Mouse (Mus musculus) leukemia stem cell, adult 10-12 weeks (primary cell): Measurements from ENCODE around the gene Ikzf3. TPM values are rescaled to one million over a fixed set of nuclear protein-coding genes. Genes with fewer than 3 reads are reported as not detected.

Source experiments
- polyA plus RNA-seq: library from polyadenylated mRNA; stranded (reverse); fragments of >175 nt; gene quantifications from 2 replicates; pipeline ENCODE4 v1.2.3, GENCODE M21; 2012; ENCODE audit warnings: low replicate concordance

Ikzf3 gene
- polyA plus RNA-seq = 8.4 and 9.6 TPM in 2 replicates

GRCm38 (mm10) chr11:98545711-98546231 lies at the start of gene Ikzf3:
Gene Ikzf3, minus strand, starts transcription at chr11:98546031.

GRCm38 (mm10) chr11:98586892-98587563 lies 41.2 kb upstream of the Ikzf3 start, which contains the start of gene Ormdl3:
Gene Ormdl3, minus strand, starts transcription at chr11:98587368.

GRCm38 (mm10) chr11:98550975-98551828 lies 5.4 kb upstream of the Ikzf3 start, which contains the start of gene Zpbp2:
Gene Zpbp2, plus strand, starts transcription at chr11:98551097.

GRCm38 (mm10) chr11:98446213-98446561 lies 99.6 kb downstream of the Ikzf3 start, which contains the start of gene Grb7:
Gene Grb7, plus strand, starts transcription at chr11:98446394.

GRCm38 (mm10) chr11:98438331-98439158 lies 107.3 kb downstream of the Ikzf3 start, which contains the start of gene Mien1:
Gene Mien1, minus strand, starts transcription at chr11:98438991.

Other genes with a start within 250 kb of the Ikzf3 start
- not detected in 2 replicates for gene Neurod2, start 216.4 kb downstream of the Ikzf3 start, polyA plus RNA-seq
- 0.17 TPM in 1 of 2 replicates, not detected in the other for gene Ppp1r1b, start 197.6 kb downstream of the Ikzf3 start, polyA plus RNA-seq
- 45.0 TPM in 2 replicates for gene Stard3, start 187.7 kb downstream of the Ikzf3 start, polyA plus RNA-seq
- 0.19 and 0.84 TPM in 2 replicates for gene Tcap, start 162.2 kb downstream of the Ikzf3 start, polyA plus RNA-seq
- not detected in 2 replicates for gene Pnmt, start 159.6 kb downstream of the Ikzf3 start, polyA plus RNA-seq
- gene Pgap3, start 145.5 kb downstream of the Ikzf3 start, polyA plus RNA-seq = 15.5 and 16.9 TPM in 2 replicates
- gene Erbb2, start 133.6 kb downstream of the Ikzf3 start, polyA plus RNA-seq = 0.56 and 1.1 TPM in 2 replicates
- 9.1 and 24.6 TPM in 2 replicates for gene Mien1, start 107.0 kb downstream of the Ikzf3 start, polyA plus RNA-seq
- gene Grb7, start 99.6 kb downstream of the Ikzf3 start, polyA plus RNA-seq = 0.96 and 2.4 TPM in 2 replicates
- 0.98 and 1.0 TPM in 2 replicates for gene Zpbp2, start 5.1 kb upstream of the Ikzf3 start, polyA plus RNA-seq
- gene Ormdl3, start 41.3 kb upstream of the Ikzf3 start, polyA plus RNA-seq = 60.4 and 108 TPM in 2 replicates
- gene Lrrc3c, start 52.3 kb upstream of the Ikzf3 start, polyA plus RNA-seq = not detected in 2 replicates
- not detected in 2 replicates for gene Gm12355, start 79.6 kb upstream of the Ikzf3 start, polyA plus RNA-seq
- gene Gsdma3, start 80.3 kb upstream of the Ikzf3 start, polyA plus RNA-seq = not detected in 2 replicates
- not detected in 2 replicates for gene Gsdma2, start 100.7 kb upstream of the Ikzf3 start, polyA plus RNA-seq
- 0.67 TPM in 1 of 2 replicates, not detected in the other for gene Gsdma, start 118.3 kb upstream of the Ikzf3 start, polyA plus RNA-seq
- 193 and 224 TPM in 2 replicates for gene Psmd3, start 136.5 kb upstream of the Ikzf3 start, polyA plus RNA-seq
- gene Csf3, start 155.2 kb upstream of the Ikzf3 start, polyA plus RNA-seq = 0.41 TPM in 1 of 2 replicates, not detected in the other
- 111 and 145 TPM in 2 replicates for gene Med24, start 183.4 kb upstream of the Ikzf3 start, polyA plus RNA-seq
- 41.6 and 45.3 TPM in 2 replicates for gene Thra, start 194.6 kb upstream of the Ikzf3 start, polyA plus RNA-seq
- 1.6 and 4.8 TPM in 2 replicates for gene Nr1d1, start 229.3 kb upstream of the Ikzf3 start, polyA plus RNA-seq
- gene Msl1, start 249.5 kb upstream of the Ikzf3 start, polyA plus RNA-seq = 68.7 and 118 TPM in 2 replicates